Mouse (Mus musculus) hindbrain, embryonic 13.5 days (tissue): ENCODE results near the gene Nrgn. TPM values are rescaled to one million over a fixed set of nuclear protein-coding genes. Genes with fewer than 3 reads are reported as not detected.

Experiments
- ATAC-seq: fragments of 200-750 bp; cut with Nextera tagmentation; 2 replicates; pipeline ENCODE4 v1.8.0; 2017; ENCODE audit warnings: moderate TSS enrichment; ENCODE audit not compliant: low FRiP score
- H3K27ac ChIP-seq: fragments of 300-500 bp; sonication (generic); 2 replicates; pipeline ENCODE4 v1.5.1; 2015; ENCODE audit warnings: inconsistent platforms, mild to moderate bottlenecking, moderate library complexity
- H3K27me3 ChIP-seq: fragments of 300-500 bp; sonication (generic); 2 replicates; pipeline ENCODE4 v1.6.1; 2015; ENCODE audit warnings: mild to moderate bottlenecking, inconsistent platforms
- H3K36me3 ChIP-seq: fragments of 300-500 bp; sonication (generic); 2 replicates; pipeline ENCODE4 v1.6.1; 2015; ENCODE audit warnings: mild to moderate bottlenecking, inconsistent platforms
- H3K4me1 ChIP-seq: fragments of 300-500 bp; sonication (generic); replicated peaks from 2 replicates; pipeline ENCODE4 v1.6.1; 2015; ENCODE audit warnings: inconsistent platforms
- H3K4me2 ChIP-seq: fragments of 300-500 bp; sonication (generic); 2 replicates; pipeline ENCODE4 v1.6.1; 2015; ENCODE audit warnings: inconsistent platforms, mild to moderate bottlenecking, moderate library complexity
- H3K4me3 ChIP-seq: fragments of 300-500 bp; sonication (generic); 2 replicates; pipeline ENCODE4 v1.5.1; 2015; ENCODE audit warnings: mild to moderate bottlenecking, inconsistent platforms
- H3K9ac ChIP-seq: fragments of 300-500 bp; sonication (generic); 2 replicates; pipeline ENCODE4 v1.6.1; 2015; ENCODE audit warnings: mild to moderate bottlenecking, inconsistent platforms
- H3K9me3 ChIP-seq: fragments of 300-500 bp; sonication (generic); 2 replicates; pipeline ENCODE4 v1.6.1; 2016; ENCODE audit warnings: inconsistent platforms
- WGBS: fragments of 180-500 bp; shearing (Covaris S2); methylation state at CpG from one replicate; pipeline ENCODE4 v1.1.7; 2015; 5-methylcytosine and 5-hydroxymethylcytosine counted together
- polyA plus RNA-seq: library from polyadenylated mRNA; unstranded; fragments of >200 nt; fragmentation: Nextera tagmentation; extraction: Ambion mirVana; gene quantifications from 2 replicates; pipeline ENCODE4 v1.2.1, GENCODE M21; 2015

Nrgn gene
- polyA plus RNA-seq, 1 experiment from 2014 or later = 14.9 TPM

DNA sequence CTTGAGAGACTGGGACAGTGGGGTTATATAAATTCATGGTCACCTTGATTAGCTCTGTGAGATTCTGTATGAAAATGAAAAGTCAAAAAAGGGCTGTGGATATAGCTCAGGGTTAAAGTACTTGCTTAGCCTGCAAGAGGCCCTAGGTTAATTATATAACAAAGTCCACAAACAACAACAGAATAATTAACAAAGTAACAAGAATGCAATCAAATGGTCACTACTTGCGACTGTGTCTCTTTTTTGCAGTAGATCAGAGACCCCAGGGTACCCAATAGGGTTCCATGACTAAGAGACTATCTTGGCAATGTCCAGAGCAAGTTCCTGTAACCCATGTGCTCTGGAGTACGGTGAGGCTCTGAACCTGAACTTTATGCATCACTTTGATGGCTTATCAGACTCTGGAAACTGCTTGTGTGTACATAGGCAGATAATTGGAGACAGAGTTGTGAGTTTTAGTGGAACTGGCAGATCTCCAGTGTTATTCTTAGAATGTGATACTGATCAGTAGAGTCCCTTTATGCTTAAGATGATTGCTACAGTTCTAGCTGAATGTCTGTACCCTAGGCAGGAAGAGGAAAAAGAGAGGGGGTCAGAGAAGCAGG is 16.6 kb upstream of the Nrgn start:
- Histone ChIP-seq H3K4me2 (no peak overlapping the region), H3K4me3 (no peak overlapping the region), H3K27ac (no peak overlapping the region), H3K9me3 (no peaks in the 10 kb centered on the region), H3K9ac (no peak overlapping the region), H3K36me3 (no peaks in the 10 kb centered on the region), H3K4me1 (peaks cover 14% of the 10 kb centered on the region), H3K27me3 (no peaks in the 10 kb centered on the region)
- 82% methylated on average over 2 of the region's 2 CpGs for WGBS
- no peak for ATAC-seq

DNA sequence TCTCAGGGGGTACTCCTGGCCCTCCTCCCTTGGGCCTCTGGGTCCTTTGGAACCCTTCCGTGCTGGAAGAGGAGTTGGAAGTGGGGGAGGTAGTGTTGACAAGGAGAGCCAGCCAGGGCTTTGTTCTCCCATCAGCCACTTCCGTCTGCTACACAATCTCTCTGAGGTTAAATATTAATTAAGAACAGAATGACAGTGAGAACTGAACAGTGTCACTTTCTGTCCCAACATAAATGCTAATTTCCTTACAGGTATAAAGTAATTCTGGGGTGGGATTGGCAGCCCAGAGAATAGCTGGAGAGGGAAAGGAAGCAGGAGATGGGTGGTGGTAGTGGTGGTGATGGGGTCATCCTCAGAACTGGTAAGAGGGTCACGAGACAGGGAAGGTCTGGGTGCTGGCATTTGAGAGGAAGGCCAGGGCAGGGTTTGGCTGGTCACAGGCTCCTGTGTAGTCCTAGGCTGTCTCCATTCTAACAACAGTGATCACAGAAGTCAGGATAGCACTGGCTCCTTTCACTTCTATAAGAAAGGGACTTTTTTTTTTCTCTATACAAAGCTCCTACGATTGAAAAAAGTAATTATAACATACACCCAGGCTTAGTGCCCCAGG is 16.0 kb upstream of the Nrgn start:
- Histone ChIP-seq H3K4me1 (peaks cover 14% of the 10 kb centered on the region), H3K27ac (no peak overlapping the region), H3K9me3 (no peaks in the 10 kb centered on the region), H3K27me3 (no peaks in the 10 kb centered on the region), H3K36me3 (no peaks in the 10 kb centered on the region), H3K4me2 (no peak overlapping the region), H3K9ac (no peak overlapping the region), H3K4me3 (no peak overlapping the region)
- 25% methylated on average over 4 of the region's 4 CpGs for WGBS
- 0 out of 2 replicates have a peak, but pooled peaks have one; percentile 50 for ATAC-seq

DNA sequence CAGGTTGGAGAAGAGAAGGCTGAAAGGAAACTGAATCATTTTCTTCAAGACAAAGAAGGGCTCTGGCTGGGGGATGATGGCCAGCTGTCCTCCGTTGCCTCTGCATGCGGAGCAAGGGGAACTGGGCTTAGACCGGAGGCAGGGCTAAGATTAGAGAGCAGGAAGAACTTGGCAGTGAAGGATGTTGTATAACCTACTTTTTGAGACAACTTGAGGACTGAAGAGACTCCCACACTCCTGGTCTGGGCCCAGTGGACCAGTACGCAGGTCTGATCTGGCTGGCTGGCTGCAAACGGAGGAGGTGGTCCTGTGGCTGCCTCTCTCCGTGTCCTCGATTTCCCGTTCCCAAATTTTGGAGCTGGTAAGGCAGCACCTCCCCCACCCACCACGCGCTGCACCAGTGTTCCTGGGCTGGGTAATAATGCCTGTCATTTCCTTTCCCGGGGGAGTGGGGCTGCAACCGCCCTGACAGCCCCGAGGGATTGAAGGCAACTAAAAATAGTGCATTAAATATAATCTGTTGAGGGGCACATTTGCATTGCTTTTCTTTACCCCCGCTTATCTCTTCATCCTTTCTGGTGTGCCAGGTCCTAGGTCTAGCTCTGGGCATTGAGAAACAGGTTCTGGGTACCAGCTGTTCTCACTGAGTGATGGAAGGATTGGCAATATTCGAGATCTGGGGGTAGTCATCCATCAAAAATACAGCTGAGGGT is 15.3 kb upstream of the Nrgn start:
- WGBS = 34% methylated on average over 15 of the region's 15 CpGs
- Histone ChIP-seq H3K27me3 (no peaks in the 10 kb centered on the region), H3K4me2 (no peak overlapping the region), H3K9ac (no peak overlapping the region), H3K36me3 (no peaks in the 10 kb centered on the region), H3K4me3 (no peak overlapping the region), H3K27ac (no peak overlapping the region), H3K9me3 (no peaks in the 10 kb centered on the region), H3K4me1 (peaks cover 14% of the 10 kb centered on the region)
- ATAC-seq = peak; percentile 41; the same call in 1 of the 2 replicates

DNA sequence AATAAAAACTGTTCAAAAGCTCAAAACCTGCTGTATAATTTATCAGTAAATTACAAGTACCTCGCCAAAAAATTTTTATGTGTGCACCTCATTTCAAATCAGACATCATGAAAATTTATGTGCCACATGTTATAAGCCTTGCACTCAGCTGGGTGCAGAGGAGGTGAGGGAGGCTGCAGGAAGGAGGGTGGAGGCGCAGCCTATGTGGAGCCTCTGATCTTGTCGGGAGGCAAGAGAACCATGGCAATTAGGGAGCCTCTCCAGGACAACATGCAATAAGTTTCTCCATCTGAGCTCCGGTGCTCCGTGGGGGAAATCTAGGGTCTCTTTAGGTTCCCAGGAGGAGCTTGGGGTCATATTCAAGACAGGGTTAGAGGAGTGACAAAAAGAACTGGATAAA is 14.8 kb upstream of the Nrgn start:
- Histone ChIP-seq H3K9me3 (no peaks in the 10 kb centered on the region), H3K4me3 (no peak overlapping the region), H3K9ac (no peak overlapping the region), H3K4me1 (peaks cover 14% of the 10 kb centered on the region), H3K36me3 (no peaks in the 10 kb centered on the region), H3K4me2 (no peak overlapping the region), H3K27ac (no peak overlapping the region), H3K27me3 (no peaks in the 10 kb centered on the region)
- 50% methylated on average over 5 of the region's 5 CpGs for WGBS
- no peak for ATAC-seq

DNA sequence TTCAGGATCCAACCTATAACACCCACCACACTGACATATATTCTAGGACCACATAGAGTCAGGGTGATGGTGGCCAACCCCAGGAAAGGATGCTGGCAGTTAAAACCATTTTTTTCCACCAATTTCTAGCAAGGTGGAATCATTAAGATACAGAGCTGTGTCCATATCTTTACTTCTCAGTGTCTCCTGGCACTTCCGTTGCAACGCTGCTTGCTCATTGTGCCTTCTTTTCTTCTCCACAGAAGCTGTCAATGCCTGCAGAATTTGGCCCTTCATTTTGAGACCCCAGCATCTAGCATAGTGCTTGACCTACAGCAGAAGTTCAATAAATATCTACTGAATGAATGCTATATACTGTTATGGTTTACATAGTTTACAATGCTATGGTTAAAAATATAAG is 14.3 kb upstream of the Nrgn start:
- H3K36me3 ChIP-seq = no peaks in the 10 kb centered on the region
- H3K4me1 ChIP-seq = peaks cover 14% of the 10 kb centered on the region
- no peak for ATAC-seq
- no peak overlapping the region for H3K4me3 ChIP-seq
- 89% methylated on average over 2 of the region's 2 CpGs for WGBS
- no peak overlapping the region for H3K4me2 ChIP-seq
- no peaks in the 10 kb centered on the region for H3K27me3 ChIP-seq
- H3K27ac ChIP-seq = no peak overlapping the region
- no peaks in the 10 kb centered on the region for H3K9me3 ChIP-seq
- H3K9ac ChIP-seq = no peak overlapping the region

DNA sequence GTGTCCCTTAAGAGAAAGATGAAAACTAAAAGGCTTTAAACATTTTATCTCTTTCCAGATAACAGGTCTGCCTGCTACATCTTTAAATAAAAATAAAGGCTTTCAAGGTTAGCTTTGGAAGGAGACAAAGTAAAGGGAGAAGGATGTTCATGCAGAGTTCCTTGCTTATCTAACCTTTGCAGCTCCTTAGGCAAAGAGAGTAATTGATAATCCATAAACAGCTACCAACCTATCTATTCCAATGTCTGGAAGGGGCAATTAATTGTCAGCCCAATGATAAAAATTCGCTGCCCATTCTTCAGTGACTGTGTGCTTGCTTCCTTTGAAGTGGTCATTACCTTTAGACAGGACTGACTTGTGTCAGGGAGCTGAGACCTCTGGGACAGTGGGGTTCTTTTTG is 11.1 kb upstream of the Nrgn start:
- H3K4me2 ChIP-seq = no peak overlapping the region
- no peak overlapping the region for H3K9ac ChIP-seq
- H3K27ac ChIP-seq = no peak overlapping the region
- WGBS = 72% methylated on average over 1 of the region's 1 CpGs
- no peak overlapping the region for H3K4me3 ChIP-seq
- no peaks in the 10 kb centered on the region for H3K36me3 ChIP-seq
- H3K4me1 ChIP-seq = peaks cover 14% of the 10 kb centered on the region
- H3K27me3 ChIP-seq = no peaks in the 10 kb centered on the region
- ATAC-seq = no peak
- no peaks in the 10 kb centered on the region for H3K9me3 ChIP-seq

DNA sequence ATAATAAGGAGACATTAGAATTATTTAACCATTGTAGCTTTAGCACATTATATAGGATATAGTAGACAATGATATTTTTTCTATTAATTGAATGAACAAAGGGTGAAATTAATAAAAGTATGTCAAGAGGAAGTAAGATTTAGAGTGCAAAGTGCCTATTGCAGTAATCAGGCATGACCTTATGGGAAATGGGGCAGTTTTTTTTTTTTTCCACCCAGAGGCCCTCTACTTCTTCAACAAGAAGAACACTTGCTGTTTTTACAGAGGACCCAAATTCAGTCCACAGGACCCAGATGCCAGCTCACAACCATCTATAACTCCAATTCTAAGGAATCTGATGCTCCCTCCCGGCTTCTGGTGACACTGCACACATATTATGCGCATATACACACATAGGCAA is 7.9 kb upstream of the Nrgn start:
- no peaks in the 10 kb centered on the region for H3K36me3 ChIP-seq
- no peaks in the 10 kb centered on the region for H3K9me3 ChIP-seq
- H3K4me2 ChIP-seq = no peak overlapping the region
- H3K27ac ChIP-seq = no peak overlapping the region
- no peak overlapping the region for H3K4me3 ChIP-seq
- H3K9ac ChIP-seq = no peak overlapping the region
- WGBS = 87% methylated on average over 2 of the region's 2 CpGs
- no peak for ATAC-seq
- peaks cover 17% of the 10 kb centered on the region for H3K27me3 ChIP-seq
- no peaks in the 10 kb centered on the region for H3K4me1 ChIP-seq

DNA sequence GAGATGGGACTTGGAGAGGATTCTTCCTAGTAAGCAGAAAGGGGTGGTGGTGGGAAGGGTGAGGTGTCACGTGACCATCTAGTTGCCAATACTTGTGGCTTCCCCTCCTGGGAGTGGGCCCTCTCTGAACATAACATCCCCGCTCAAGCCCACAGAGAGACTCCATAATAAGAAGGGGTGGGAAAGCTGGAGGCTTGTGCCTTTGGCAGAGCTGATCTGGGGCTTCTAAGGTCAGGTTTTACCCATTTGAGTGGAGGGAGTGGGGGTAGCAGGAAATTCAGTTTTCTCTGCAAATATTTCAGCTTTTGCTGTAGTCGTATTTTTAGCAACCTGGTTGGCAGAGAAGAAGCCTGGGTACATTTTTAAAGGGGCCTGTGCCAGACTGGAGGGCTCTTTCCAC is 3.7 kb upstream of the Nrgn start:
- Histone ChIP-seq H3K27ac (no peak overlapping the region), H3K4me3 (no peak overlapping the region), H3K9ac (no peak overlapping the region), H3K36me3 (no peaks in the 10 kb centered on the region), H3K4me2 (no peak overlapping the region), H3K4me1 (peaks cover 21% of the 10 kb centered on the region), H3K9me3 (no peaks in the 10 kb centered on the region), H3K27me3 (peaks cover 58% of the 10 kb centered on the region)
- no peak for ATAC-seq
- WGBS = 67% methylated on average over 3 of the region's 3 CpGs

DNA sequence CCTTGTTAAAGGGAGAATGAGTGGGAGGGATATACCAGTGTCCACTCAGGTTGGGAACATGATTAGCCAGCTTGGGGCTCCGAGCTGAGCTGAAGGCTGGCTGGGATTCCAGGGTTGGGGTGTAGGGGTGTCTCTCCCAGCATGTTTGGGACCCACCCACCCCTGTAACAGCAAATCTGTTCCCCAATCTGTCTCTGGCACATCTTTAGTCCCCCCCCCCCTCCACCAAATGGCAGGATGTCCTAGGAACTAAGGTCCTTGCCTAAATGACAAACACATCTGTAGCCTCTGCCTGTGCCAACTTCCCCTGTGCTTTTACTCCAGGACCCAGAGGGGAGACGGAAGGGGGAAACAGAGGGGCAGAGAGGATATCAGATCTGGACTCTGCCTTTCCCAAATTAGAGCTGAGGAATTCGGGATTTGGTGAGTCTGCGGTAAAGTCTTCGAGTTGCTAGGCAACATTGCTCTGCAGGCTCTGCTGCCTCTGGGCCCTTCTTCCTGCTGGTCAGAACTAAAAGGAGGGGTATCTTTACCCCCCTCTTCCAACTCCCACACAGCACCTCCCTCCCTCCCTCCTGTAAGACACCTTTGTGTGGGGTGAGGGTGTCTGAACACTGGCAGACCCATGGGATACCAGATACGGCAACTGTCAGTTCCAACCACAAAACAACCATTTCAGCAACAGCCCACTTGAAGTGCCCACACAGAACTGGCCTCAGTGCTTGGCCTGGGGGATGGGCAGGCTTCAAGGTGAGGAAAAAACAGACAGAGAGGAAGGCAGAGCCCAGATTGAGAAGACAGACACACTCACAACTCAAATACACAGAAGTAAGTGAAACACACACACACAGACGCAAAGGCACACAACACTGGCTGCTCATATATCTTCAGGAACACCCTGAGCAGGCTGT is 2.4 kb upstream of the Nrgn start, which contains the start of gene Siae:
Siae (plus strand) TSS at position 861 of the 911 bp plus-strand sequence.
- WGBS = 37% methylated on average over 7 of the region's 7 CpGs
- no peaks in the 10 kb centered on the region for H3K9me3 ChIP-seq
- no peak within 1 kb of the TSS for H3K4me2 ChIP-seq
- peaks cover 71% of the 10 kb centered on the region for H3K27me3 ChIP-seq
- H3K4me1 ChIP-seq = peaks cover 21% of the 10 kb centered on the region
- H3K4me3 ChIP-seq = no peak within 1 kb of the TSS
- no peak within 1 kb of the TSS for H3K27ac ChIP-seq
- no peak for ATAC-seq
- no peak within 1 kb of the TSS for H3K9ac ChIP-seq
- H3K36me3 ChIP-seq = no peaks in the 10 kb centered on the region

DNA sequence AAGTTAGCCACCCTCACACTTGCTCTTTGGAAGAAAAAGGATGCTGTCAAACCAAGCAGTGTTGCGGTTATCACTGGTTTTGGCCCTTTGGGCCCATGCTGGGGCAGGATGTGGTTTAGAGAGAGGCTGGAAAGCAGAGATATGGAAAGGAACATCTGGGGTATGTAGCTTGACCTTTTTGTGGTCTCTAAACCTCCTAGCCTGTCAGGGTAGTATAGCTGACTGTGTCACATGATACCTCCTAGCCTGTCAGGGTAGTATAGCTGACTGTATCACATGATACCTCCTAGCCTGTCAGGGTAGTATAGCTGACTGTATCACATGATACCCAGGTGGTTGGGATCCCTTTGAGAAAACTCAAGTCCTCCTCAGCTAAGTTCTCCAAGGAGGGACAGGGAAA is 1.6 kb upstream of the Nrgn start:
- Histone ChIP-seq H3K9me3 (no peaks in the 10 kb centered on the region), H3K4me2 (no peak overlapping the region), H3K9ac (no peak overlapping the region), H3K4me1 (peaks cover 21% of the 10 kb centered on the region), H3K27ac (no peak overlapping the region), H3K4me3 (no peak overlapping the region), H3K36me3 (no peaks in the 10 kb centered on the region), H3K27me3 (peaks cover 79% of the 10 kb centered on the region)
- 84% methylated on average over 1 of the region's 1 CpGs for WGBS
- no peak for ATAC-seq

DNA sequence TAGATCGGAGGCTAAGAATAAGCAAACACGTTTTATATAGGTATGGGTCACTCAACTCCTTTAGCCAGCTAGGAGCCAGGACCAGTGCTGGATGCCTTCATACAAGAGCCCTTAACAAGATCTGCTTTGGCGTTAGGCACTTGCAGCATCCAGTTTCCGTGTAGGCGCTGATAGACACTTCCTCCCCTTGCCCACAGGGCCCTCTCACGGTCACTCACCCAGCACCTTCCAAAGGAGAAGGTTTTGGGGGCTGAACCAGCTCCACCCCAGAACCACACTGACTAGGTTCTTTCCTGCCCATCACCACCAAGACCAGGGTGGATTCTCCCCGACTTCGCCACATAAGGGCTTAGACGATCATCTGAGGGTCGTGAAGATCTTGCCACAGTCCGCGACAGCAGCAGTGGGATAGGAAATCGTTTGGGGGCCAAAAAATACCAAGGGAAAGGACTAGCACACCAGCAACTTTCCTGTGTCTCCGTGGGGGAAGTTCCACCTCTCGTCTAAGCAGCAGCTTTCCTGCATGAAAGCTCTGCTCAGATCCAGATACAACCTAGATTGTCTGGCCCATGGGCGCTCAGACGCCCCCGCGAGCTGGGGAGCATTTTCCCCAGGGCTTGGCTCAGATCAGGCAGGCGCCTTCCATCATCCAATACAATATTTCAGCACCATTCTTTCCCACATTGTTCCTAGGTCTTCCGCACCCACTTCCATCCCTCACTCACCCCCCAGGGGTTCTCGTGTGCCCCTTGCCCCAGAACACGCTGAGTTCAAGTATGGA is 763 bp downstream of the Nrgn start:
- Histone ChIP-seq H3K27ac (no peak overlapping the region), H3K9ac (peak overlapping the region; percentile 62), H3K4me1 (peaks cover 21% of the 10 kb centered on the region), H3K4me3 (peak overlapping the region; percentile 49), H3K4me2 (peak overlapping the region; percentile 88), H3K36me3 (no peaks in the 10 kb centered on the region), H3K9me3 (no peaks in the 10 kb centered on the region), H3K27me3 (peaks cover 91% of the 10 kb centered on the region)
- WGBS = 2% methylated on average over 23 of the region's 23 CpGs
- ATAC-seq = peak; percentile 1; the same call in 1 of the 2 replicates
